Mouse (Mus musculus) cerebellum, adult 2 months (tissue): ENCODE results near the gene Ppfia2.

Experiments
- CTCF ChIP-seq: fragments of 200-500 bp; IDR thresholded peaks from 2 replicates; pipeline ENCODE4 v1.5.1; 2011; ENCODE audit warnings: low read depth, mild to moderate bottlenecking, control low read depth, low read length, moderate library complexity, borderline replicate concordance; ENCODE audit not compliant: insufficient read depth
- POLR2A ChIP-seq: fragments of 200-500 bp; IDR thresholded peaks from 2 replicates; pipeline ENCODE4 v1.6.1; 2011; ENCODE audit warnings: low read length, control low read depth, borderline replicate concordance; ENCODE audit not compliant: insufficient read depth

DNA sequence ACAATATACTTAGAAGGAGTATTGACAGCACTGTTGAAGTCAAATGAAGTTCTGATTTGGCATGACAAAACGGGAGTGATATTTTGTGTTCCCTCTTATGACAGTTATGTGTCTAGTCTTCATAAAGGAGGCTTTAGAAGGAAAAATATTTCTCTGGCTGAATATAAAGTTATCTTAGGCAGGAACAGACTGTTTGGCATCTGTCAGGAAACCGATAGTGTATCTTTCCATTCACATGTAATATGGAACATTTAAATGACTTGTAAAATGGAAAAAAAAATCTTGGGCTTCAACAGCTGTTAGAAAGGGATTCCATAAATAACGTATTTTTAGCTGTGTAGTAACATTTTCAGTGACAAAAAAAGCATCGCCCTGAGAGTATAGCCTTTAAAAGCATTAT, 400.1 kb downstream of the Ppfia2 start:
- TF ChIP-seq POLR2A (no peak), CTCF (no peak)
